Mouse (Mus musculus) bone marrow macrophage, adult 2 months (primary cell): ENCODE measurements around the gene Pnp2. TPM values are rescaled to one million over a fixed set of nuclear protein-coding genes. Genes with fewer than 3 reads are reported as not detected.
"Not testable (repeated sequence)": the region's sequence is repeated elsewhere in the genome, so short reads cannot be mapped to it uniquely, and the experiment has no call there.

Source experiments
- H3K27ac ChIP-seq: 2 replicates; pipeline ENCODE4 v1.5.1; 2012; ENCODE audit warnings: low read depth, low read length; ENCODE audit not compliant: insufficient read depth
- H3K4me1 ChIP-seq: 2 replicates; pipeline ENCODE4 v1.6.1; 2012; ENCODE audit warnings: low read length; ENCODE audit not compliant: control insufficient read depth, insufficient read depth
- H3K4me3 ChIP-seq: 2 replicates; pipeline ENCODE4 v1.5.1; 2012; ENCODE audit warnings: mild to moderate bottlenecking, low read length, moderate library complexity; ENCODE audit not compliant: insufficient read depth
- CTCF ChIP-seq: IDR thresholded peaks from 2 replicates; pipeline ENCODE4 v1.5.1; 2012; ENCODE audit warnings: low read depth, mild to moderate bottlenecking, low read length, moderate library complexity
- POLR2A ChIP-seq: IDR thresholded peaks from 2 replicates; pipeline ENCODE4 v1.6.1; 2012; ENCODE audit warnings: mild to moderate bottlenecking, low read depth, low read length, borderline replicate concordance
- polyA plus RNA-seq: library from polyadenylated mRNA; stranded (reverse); fragments of >200 nt; gene quantifications from 2 replicates; pipeline ENCODE4 v1.2.4, GENCODE M21; 2012; ENCODE audit not compliant: missing spikeins, insufficient read depth, insufficient read length

The Pnp2 gene
- polyA plus RNA-seq, 1 experiment, result 4.5 TPM

DNA sequence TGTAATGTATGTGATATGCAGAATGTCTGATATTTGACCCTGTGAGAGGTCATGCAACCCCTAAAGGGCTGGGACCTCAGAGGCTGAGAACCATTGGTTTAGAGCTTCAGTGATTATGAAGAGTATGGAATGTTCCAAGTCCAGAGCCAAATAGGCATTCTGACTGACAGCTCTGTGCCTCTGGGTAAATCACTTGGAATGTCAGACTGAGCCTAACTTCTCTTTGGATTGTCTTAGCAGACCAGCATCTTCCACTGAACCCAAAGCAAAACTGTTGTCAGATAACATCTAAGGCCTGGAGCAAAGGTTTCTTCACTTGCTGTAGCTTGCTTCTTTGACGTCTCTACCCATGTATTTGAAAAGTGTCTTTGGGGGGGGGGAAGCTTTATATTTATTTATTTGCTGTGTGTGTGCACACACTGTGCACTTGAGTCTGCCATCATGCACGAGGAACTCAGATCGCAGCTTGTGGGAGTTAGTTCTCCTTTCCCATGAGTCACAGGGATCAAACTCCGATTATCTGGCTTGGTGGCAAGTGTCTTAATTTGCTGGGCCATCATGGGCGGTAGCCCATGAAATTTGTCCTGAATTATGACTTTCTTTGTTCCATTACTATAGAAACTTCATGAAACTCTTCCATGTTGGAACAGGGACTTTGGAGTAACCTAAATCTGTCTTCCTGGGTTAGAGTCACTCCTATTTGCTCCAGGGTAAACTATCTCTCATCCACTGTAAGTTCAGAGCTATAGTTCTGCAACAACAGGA lies 12.6 kb downstream of the Pnp2 start:
- H3K4me3 ChIP-seq, result no peak overlapping the region
- H3K4me1 ChIP-seq, result peaks cover 26% of the 10 kb centered on the region
- TF ChIP-seq POLR2A (no peak), CTCF (no peak)
- no peak overlapping the region for H3K27ac ChIP-seq

DNA sequence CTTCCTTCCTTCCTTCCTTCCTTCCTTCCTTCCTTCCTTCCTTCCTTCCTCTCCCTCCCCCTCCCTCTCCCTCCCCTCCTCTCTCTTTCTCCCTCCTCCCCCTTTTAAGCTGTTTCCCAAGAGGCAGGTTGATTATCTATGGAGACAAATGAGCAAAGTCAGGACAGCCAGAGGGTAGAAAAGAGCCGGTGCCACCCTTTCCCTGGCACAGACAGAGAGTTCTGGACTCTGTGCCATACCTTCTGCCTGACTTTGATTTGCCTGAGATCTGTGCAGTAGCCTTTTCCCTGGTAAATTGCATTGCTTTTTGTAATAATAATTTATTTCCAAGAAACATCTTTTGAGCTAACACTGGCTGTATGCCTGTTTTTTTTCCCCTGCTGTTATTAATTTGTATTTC lies 13.2 kb downstream of the Pnp2 start:
- Histone ChIP-seq H3K4me1 (peaks cover 26% of the 10 kb centered on the region), H3K27ac (no peak overlapping the region), H3K4me3 (no peak overlapping the region)
- TF ChIP-seq CTCF (no peak), POLR2A (no peak)

GRCm38 (mm10) chr14:50969558-50970544 lies 14.1 kb downstream of the Pnp2 start:
- no peak for TF ChIP-seq CTCF
- no peak for TF ChIP-seq POLR2A

GRCm38 (mm10) chr14:50970822-50971221 lies 15.0 kb downstream of the Pnp2 start:
- Histone ChIP-seq H3K27ac (no peak overlapping the region), H3K4me3 (no peak overlapping the region), H3K4me1 (peaks cover 26% of the 10 kb centered on the region)
- TF ChIP-seq POLR2A (no peak), CTCF (no peak)

More at GRCm38 (mm10) chr14:50969558-50970544, 14.1 kb downstream of the Pnp2 start:
- no peak overlapping the region for H3K27ac ChIP-seq
- H3K4me1 ChIP-seq, result peaks cover 26% of the 10 kb centered on the region
- H3K4me3 ChIP-seq, result no peak overlapping the region

- not testable (repeated sequence) for H3K27ac ChIP-seq, H3K4me3 ChIP-seq
- peaks cover 25% of the 10 kb centered on the region for H3K4me1 ChIP-seq
Observed at GRCm38 (mm10) chr14:50973054-50973453, 17.3 kb downstream of the Pnp2 start.

DNA sequence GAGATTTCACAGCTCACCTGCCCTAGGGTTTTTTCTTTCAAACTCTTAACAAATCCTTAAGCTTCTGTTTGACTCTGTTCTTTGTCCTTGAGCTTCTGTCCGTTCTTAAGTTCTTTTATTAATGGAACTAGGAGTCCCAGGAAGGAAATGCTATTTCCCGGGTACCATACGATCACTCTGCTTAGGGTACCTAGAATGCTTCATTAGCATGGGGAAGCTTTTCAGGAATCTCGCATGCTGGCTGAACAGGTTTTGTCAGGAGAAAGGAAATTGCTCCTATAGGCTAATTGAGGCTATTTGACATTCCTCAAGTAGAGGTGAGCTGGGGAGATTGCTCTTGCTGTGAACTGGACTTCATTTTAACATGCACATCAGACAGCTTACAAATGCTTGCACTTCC lies 17.9 kb downstream of the Pnp2 start:
- peaks cover 19% of the 10 kb centered on the region for H3K4me1 ChIP-seq
- H3K4me3 ChIP-seq, result no peak overlapping the region
- TF ChIP-seq POLR2A, result no peak
- no peak for TF ChIP-seq CTCF
- no peak overlapping the region for H3K27ac ChIP-seq

DNA sequence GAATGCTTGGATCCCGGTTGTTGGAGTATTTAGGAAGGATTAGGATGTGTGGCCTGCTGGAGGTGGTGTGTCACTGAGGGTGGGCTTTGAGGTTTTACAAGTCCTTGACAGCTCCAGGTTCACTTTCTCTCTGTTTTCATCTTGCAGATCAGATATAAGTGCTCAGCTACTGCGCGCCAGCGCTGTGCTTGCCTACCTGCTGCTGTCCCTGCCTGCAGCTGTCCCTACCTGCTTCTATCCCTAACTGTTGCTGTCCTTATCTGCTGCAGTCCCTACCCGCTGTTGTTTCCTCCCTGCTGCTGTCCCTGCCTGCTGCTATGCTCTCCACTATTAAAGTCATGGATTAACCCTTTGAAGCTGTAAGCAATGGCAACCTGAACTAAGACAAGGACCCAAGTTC lies 19.2 kb downstream of the Pnp2 start:
- H3K4me1 ChIP-seq, result peaks cover 14% of the 10 kb centered on the region
- H3K4me3 ChIP-seq, result no peak overlapping the region
- TF ChIP-seq POLR2A (no peak), CTCF (no peak)
- no peak overlapping the region for H3K27ac ChIP-seq

DNA sequence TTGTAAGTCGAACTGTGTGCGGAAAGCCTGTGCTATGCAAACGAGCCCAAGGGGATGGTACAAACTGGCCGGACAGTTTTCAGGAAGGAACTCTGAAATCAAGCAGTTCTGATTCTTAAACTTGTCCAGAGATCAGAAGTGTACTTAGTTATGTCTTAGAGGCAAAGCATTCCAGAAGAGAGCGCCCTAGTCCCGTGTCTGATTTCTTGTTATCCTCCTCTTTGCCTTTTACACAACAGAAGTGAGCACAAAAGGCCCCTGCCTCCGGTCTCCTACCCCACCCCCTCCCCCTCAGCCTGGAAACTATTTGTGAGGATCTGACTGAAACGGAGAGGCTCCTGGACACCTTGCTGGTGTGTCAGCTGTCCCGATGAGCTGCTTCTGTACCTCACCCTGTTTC lies 20.9 kb downstream of the Pnp2 start:
- H3K27ac ChIP-seq, result no peak overlapping the region
- no peak overlapping the region for H3K4me3 ChIP-seq
- H3K4me1 ChIP-seq, result peaks cover 4% of the 10 kb centered on the region
- TF ChIP-seq CTCF (no peak), POLR2A (no peak)

DNA sequence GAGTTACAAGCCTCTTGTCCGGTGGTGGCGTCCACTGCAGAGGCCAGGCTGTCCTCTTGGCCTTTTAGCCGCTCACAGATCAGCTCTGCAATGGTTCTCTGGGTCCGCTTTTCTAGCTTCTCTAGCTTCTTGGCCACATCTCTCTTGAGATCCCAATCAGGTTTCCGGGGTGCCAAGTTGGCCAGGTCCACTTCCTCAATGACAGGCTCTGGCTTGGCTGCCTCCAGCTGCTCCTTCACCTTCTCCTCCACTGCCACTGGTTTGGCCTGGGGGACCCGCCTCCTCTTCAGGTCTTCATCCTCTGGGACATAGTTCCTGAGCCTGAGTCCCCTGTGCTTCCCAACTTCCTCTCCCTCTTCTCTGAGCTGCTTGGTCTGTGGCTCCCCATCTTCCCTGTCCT lies 22.7 kb downstream of the Pnp2 start:
- H3K4me1 ChIP-seq, H3K4me3 ChIP-seq, H3K27ac ChIP-seq: not testable (repeated sequence)

GRCm38 (mm10) chr14:50979631-50980030 lies 23.8 kb downstream of the Pnp2 start:
- no peak for TF ChIP-seq CTCF
- no peak for TF ChIP-seq POLR2A
- peaks cover 8% of the 10 kb centered on the region for H3K4me1 ChIP-seq
- no peak overlapping the region for H3K4me3 ChIP-seq
- no peak overlapping the region for H3K27ac ChIP-seq
